Comparison of ENCODE assay signal across 9 mouse cellular contexts in genomic region chr19:55825001-55825827, GRCm38 (mm10).
A peak's percentile ranks its signal among the peaks of the same experiment; 100 is the strongest.
DNase-seq lines count a peak whose midpoint lies in the region; ATAC-seq lines count a peak whose summit lies in the region.
"Had no signal": no experiment of that assay in that cellular context is flagged by ENCODE, and none has a peak within 500 bp of the region (broad histone marks: within the 10 kb centered on the region; RNA-seq: fewer than 3 reads in every experiment).

No protein-coding gene starts in this region.

- 53% methylated on average over 8 of the region's 8 CpGs for WGBS in heart, embryonic 10.5 days
- 57% methylated on average over 8 of the region's 8 CpGs for WGBS in midbrain, embryonic 16.5 days

- no peaks in the 10 kb centered on the region for H3K9me3 ChIP-seq in heart, embryonic 10.5 days
- H3K9me3 ChIP-seq in midbrain, embryonic 16.5 days (replicated peaks; ENCODE audit: control insufficient read depth, low read length, poor library complexity, severe bottlenecking): no peaks in the 10 kb centered on the region

- peak; percentile 79 for DNase-seq in heart, embryonic 10.5 days (ENCODE audit: low spot score)
- DNase-seq in heart, postnatal 36 days: no peak
- peak; percentile 26 to 62 for DNase-seq in urinary bladder, postnatal 36 days (ENCODE audit: low spot score in 2 of 2)
- no peak for DNase-seq in urinary bladder, adult 2 months (ENCODE audit: low spot score)
- DNase-seq in kidney, adult 9 months: peak; percentile 42
- no peak for DNase-seq in spleen, postnatal 10 days (ENCODE audit: low spot score in 2 of 2)

- peaks cover 43% of the 10 kb centered on the region for H3K4me1 ChIP-seq in heart, embryonic 10.5 days
- peaks cover 22% of the 10 kb centered on the region for H3K4me1 ChIP-seq in midbrain, embryonic 16.5 days (ENCODE audit: control insufficient read depth, insufficient read depth, low read length)

- peaks cover 10% of the 10 kb centered on the region for H3K36me3 ChIP-seq in heart, embryonic 10.5 days
- no peaks in the 10 kb centered on the region for H3K36me3 ChIP-seq in midbrain, embryonic 16.5 days (ENCODE audit: control insufficient read depth, insufficient read depth, low read length)

- no peak overlapping the region for H3K4me2 ChIP-seq in midbrain, embryonic 16.5 days (ENCODE audit: low read length)

- H3K9ac ChIP-seq in midbrain, embryonic 16.5 days (ENCODE audit: low read depth, low read length): no peak overlapping the region

- intact Hi-C loops in heart, postnatal 36 days (cut with DNase I): no loop called here

- no peak overlapping the region for H3K27ac ChIP-seq in heart, embryonic 10.5 days
- H3K27ac ChIP-seq in midbrain, embryonic 16.5 days (ENCODE audit: low read length): peak overlapping the region; percentile 53

- H3K4me3 ChIP-seq in heart, embryonic 10.5 days: no peak overlapping the region
- no peak overlapping the region for H3K4me3 ChIP-seq in midbrain, embryonic 16.5 days (ENCODE audit: low read depth, low read length)
- H3K4me3 ChIP-seq: myocyte had no signal

- ATAC-seq in midbrain, embryonic 16.5 days: no peak
- ATAC-seq in granulocyte monocyte progenitor cell, adult 5-6 weeks (replicated peaks; ENCODE audit: poor library complexity, severe bottlenecking): no peak

- no peaks in the 10 kb centered on the region for H3K27me3 ChIP-seq in heart, embryonic 10.5 days (ENCODE audit: insufficient read depth, poor library complexity, severe bottlenecking)
- no peaks in the 10 kb centered on the region for H3K27me3 ChIP-seq in midbrain, embryonic 16.5 days (ENCODE audit: control insufficient read depth, insufficient read depth, low read depth, low read length)

Comparison
In these comparisons a context has a peak if more than half of its experiments do, and no peak if none do; other contexts are left out.
1. DNase-seq: peak in heart, embryonic 10.5 days (single experiment), urinary bladder, postnatal 36 days (2 of 2) and kidney, adult 9 months (single experiment); none in heart, postnatal 36 days (0 of 2), urinary bladder, adult 2 months (single experiment) and spleen, postnatal 10 days (0 of 2).